Mouse (Mus musculus) cortical plate, adult 2 months (tissue): Measurements from ENCODE around the gene Specc1.

ENCODE experiments used
- CTCF ChIP-seq: fragments of 200-500 bp; IDR thresholded peaks from 2 replicates; pipeline ENCODE4 v1.5.1; 2011; ENCODE audit warnings: mild to moderate bottlenecking, control low read depth, low read length; ENCODE audit not compliant: insufficient read depth; ENCODE audit errors: extremely low read depth
- POLR2A ChIP-seq: fragments of 200-500 bp; IDR thresholded peaks from 2 replicates; pipeline ENCODE4 v1.6.1; 2011; ENCODE audit warnings: mild to moderate bottlenecking, low read length, control low read depth; ENCODE audit not compliant: insufficient read depth; ENCODE audit errors: extremely low read depth

DNA sequence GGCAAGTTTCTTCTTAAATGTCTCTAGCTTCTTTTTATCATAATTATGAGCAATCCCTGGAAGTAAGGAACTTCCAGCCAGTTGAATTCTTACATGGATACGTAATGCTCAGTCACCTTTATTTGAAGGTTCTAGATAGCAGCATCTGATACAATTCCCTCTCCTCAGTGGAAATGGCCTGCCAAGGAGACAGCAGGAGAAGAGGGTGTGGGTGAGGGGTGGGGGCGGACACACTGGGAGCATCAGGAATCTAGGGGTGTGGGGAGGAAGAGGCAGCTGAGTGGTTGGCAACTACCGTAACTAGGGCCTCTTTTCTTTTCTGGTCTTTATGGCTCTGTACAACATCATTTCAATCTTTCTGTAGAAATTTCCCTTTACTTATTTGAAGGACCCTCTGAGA, 36.9 kb upstream of the Specc1 start:
- TF ChIP-seq CTCF: no peak
- TF ChIP-seq POLR2A: no peak
